Mouse (Mus musculus): ENCODE measurements around the gene Tent5c.

- no peak for TF ChIP-seq CTCF (IDR thresholded peaks at IDR 0.05 in 2 of 3, conservative IDR thresholded peaks at IDR 0.05 in 1 of 3; ENCODE audit: control insufficient read depth in 1 of 3, insufficient read depth in 1 of 3, low read depth in 2 of 3, low read length in 3 of 3, poor library complexity in 1 of 3, severe bottlenecking in 1 of 3)
- no peak for TF ChIP-seq BHLHE40 (IDR thresholded peaks at IDR 0.05; ENCODE audit: borderline replicate concordance, low read depth, low read length)
- no peak for TF ChIP-seq POLR2A (IDR thresholded peaks at IDR 0.05; ENCODE audit: control insufficient read depth in 1 of 2, insufficient read depth in 1 of 2, low read depth in 1 of 2, low read length in 2 of 2, poor library complexity in 1 of 2)
- TF ChIP-seq ZKSCAN1 (IDR thresholded peaks at IDR 0.05; ENCODE audit: low read depth, low read length), result no peak
- no peak for TF ChIP-seq POLR2AphosphoS2 (IDR thresholded peaks at IDR 0.05; ENCODE audit: low read length)
- TF ChIP-seq MAX (IDR thresholded peaks at IDR 0.05; ENCODE audit: low read length), result no peak
These were observed 79.8 kb downstream of the Tent5c start for GRCm38 (mm10) chr3:100409280-100409679.

All from MEL (cell line).